Mouse (Mus musculus) liver, postnatal 0 days (tissue): ENCODE results near the gene Gm20388.

ENCODE experiments used
- CTCF ChIP-seq: sonication (generic); IDR thresholded peaks from 2 replicates; pipeline ENCODE4 v1.5.1; 2016; ENCODE audit warnings: antibody characterized with exemption, low read depth
- EP300 ChIP-seq: IDR thresholded peaks from 2 replicates; pipeline ENCODE4 v1.6.1; 2016; ENCODE audit warnings: antibody characterized with exemption, low read depth, mild to moderate bottlenecking

DNA sequence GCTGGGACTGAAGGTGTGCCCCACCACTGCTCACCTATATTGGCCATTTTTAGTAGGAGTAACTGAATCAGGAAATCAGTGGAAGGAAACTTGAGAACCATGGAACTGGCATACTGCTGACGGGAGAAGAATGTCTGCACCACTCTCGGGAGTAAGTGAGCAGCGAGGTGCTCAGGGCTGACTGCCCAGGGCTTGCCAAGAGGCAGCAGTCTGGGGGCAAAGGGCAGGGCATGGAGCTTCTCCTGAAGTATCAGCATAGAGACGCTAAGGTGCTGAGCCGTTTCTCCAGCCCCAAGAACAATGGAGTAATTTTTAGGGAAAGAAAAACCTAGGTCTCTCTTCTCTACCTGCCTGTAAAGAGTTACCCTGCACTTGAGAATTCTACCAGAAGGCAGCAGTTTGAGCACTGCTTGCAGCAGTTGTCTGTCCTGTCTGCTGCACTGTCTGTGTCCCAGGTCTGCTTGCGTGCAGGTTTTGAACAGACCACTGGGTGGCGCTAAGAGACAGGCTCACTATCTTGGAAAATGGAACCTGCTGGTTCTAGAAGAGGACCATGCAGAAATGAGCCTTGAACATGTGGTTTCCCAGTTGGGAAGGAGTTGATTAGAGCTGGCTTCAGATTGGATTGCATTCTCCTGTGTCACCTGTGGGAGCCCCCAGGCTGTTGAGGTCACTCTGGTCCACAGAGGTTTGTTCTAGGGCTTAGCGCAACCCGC lies 33.6 kb downstream of the Gm20388 start:
- TF ChIP-seq CTCF = peak; percentile 96
- no peak for TF ChIP-seq EP300
